In the genomic region with DNA sequence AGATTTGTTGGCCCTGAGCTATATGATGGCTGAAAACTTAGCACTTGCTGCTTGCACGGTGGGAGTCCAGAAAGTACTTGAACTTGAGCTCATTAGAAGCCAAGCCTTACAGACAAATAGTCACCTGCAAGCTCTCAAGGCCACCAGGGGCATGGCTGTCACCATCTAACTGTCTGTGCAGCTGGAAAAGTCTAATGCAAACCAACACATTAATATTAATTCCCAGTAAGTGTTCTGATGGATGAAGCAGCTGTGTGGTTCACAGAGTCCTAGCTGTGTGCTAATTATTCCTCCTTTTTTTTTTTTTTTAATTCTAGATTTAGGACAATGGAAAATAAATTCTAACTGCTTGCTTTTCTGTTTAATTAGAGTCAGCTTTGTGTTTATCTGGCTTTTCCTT, we compare ENCODE assay signal across 27 mouse cellular contexts.
DNase-seq lines count a peak whose midpoint lies in the region; ATAC-seq and TF ChIP-seq lines count a peak whose summit lies in the region.
"Had no signal": no experiment of that assay in that cellular context is flagged by ENCODE, and none has a peak within 500 bp of the region (broad histone marks: within the 10 kb centered on the region; RNA-seq: fewer than 3 reads in every experiment).

No protein-coding gene starts in this region.

- no peaks in the 10 kb centered on the region for H3K4me1 ChIP-seq in forebrain, embryonic 15.5 days
- H3K4me1 ChIP-seq in forebrain, embryonic 12.5 days: no peaks in the 10 kb centered on the region
- no peaks in the 10 kb centered on the region for H3K4me1 ChIP-seq in forebrain, postnatal 0 days (ENCODE audit: insufficient read depth)
- H3K4me1 ChIP-seq: embryonic facial prominence, embryonic 12.5 days; embryonic facial prominence, embryonic 15.5 days; heart, embryonic 12.5 days; heart, embryonic 15.5 days; hindbrain, embryonic 10.5 days; hindbrain, embryonic 13.5 days; intestine, embryonic 15.5 days had no signal

- no peak for TF ChIP-seq POLR2A in brain, embryonic 14.5 days (IDR thresholded peaks at IDR 0.05; ENCODE audit: borderline replicate concordance, extremely low read depth, insufficient read depth, insufficient read length, poor library complexity, severe bottlenecking)

- H3K4me3 ChIP-seq in forebrain, embryonic 15.5 days: no peak overlapping the region
- no peak overlapping the region for H3K4me3 ChIP-seq in forebrain, embryonic 12.5 days (replicated peaks)
- no peak overlapping the region for H3K4me3 ChIP-seq in forebrain, postnatal 0 days (ENCODE audit: low read depth, low read length)
- H3K4me3 ChIP-seq: embryonic facial prominence, embryonic 12.5 days; embryonic facial prominence, embryonic 15.5 days; heart, embryonic 12.5 days; heart, embryonic 15.5 days; hindbrain, embryonic 10.5 days; hindbrain, embryonic 13.5 days; intestine, embryonic 15.5 days had no signal

- H3K36me3 ChIP-seq in forebrain, embryonic 15.5 days: no peaks in the 10 kb centered on the region
- H3K36me3 ChIP-seq in forebrain, embryonic 12.5 days (replicated peaks): no peaks in the 10 kb centered on the region
- no peaks in the 10 kb centered on the region for H3K36me3 ChIP-seq in forebrain, postnatal 0 days (ENCODE audit: insufficient read depth)
- H3K36me3 ChIP-seq: embryonic facial prominence, embryonic 12.5 days; embryonic facial prominence, embryonic 15.5 days; heart, embryonic 12.5 days; heart, embryonic 15.5 days; hindbrain, embryonic 10.5 days; hindbrain, embryonic 13.5 days; intestine, embryonic 15.5 days had no signal

- H3K9me3 ChIP-seq in forebrain, embryonic 15.5 days: no peaks in the 10 kb centered on the region
- no peaks in the 10 kb centered on the region for H3K9me3 ChIP-seq in forebrain, embryonic 12.5 days
- no peaks in the 10 kb centered on the region for H3K9me3 ChIP-seq in forebrain, postnatal 0 days (ENCODE audit: low read length)
- H3K9me3 ChIP-seq: embryonic facial prominence, embryonic 12.5 days; embryonic facial prominence, embryonic 15.5 days; heart, embryonic 12.5 days; heart, embryonic 15.5 days; hindbrain, embryonic 10.5 days; hindbrain, embryonic 13.5 days; intestine, embryonic 15.5 days had no signal

- peak; percentile 52 for DNase-seq in brain, embryonic 14.5 days (ENCODE audit: low read depth)
- no peak for DNase-seq in forebrain, postnatal 0 days
- peak; percentile 11 for DNase-seq in retina, postnatal 1 day
- no peak for DNase-seq in urinary bladder, postnatal 14 days (ENCODE audit: low spot score)
- DNase-seq: adrenal gland, adult 8-10 months; adrenal gland, postnatal 25 days; cerebellum, adult 11 months; cerebellum, adult 2 months; cerebellum, adult 9-11 months; cerebellum, postnatal 25 days; gastrocnemius, postnatal 10 days; gastrocnemius, postnatal 36 days; heart, postnatal 10 days; heart, postnatal 36 days; kidney, adult 11 months had no signal

- no peak overlapping the region for H3K4me2 ChIP-seq in forebrain, embryonic 15.5 days (replicated peaks)
- H3K4me2 ChIP-seq in forebrain, embryonic 12.5 days: no peak overlapping the region
- H3K4me2 ChIP-seq in forebrain, postnatal 0 days (ENCODE audit: low read depth): no peak overlapping the region
- H3K4me2 ChIP-seq: embryonic facial prominence, embryonic 12.5 days; embryonic facial prominence, embryonic 15.5 days; heart, embryonic 12.5 days; heart, embryonic 15.5 days; hindbrain, embryonic 13.5 days; intestine, embryonic 15.5 days had no signal

- H3K27me3 ChIP-seq in forebrain, embryonic 15.5 days: no peaks in the 10 kb centered on the region
- H3K27me3 ChIP-seq in forebrain, embryonic 12.5 days: no peaks in the 10 kb centered on the region
- no peaks in the 10 kb centered on the region for H3K27me3 ChIP-seq in forebrain, postnatal 0 days (ENCODE audit: insufficient read depth, low read length)
- H3K27me3 ChIP-seq: embryonic facial prominence, embryonic 12.5 days; embryonic facial prominence, embryonic 15.5 days; heart, embryonic 12.5 days; heart, embryonic 15.5 days; hindbrain, embryonic 13.5 days; intestine, embryonic 15.5 days had no signal

- no peak overlapping the region for H3K9ac ChIP-seq in forebrain, embryonic 15.5 days (replicated peaks)
- H3K9ac ChIP-seq in forebrain, embryonic 12.5 days: no peak overlapping the region
- H3K9ac ChIP-seq in forebrain, postnatal 0 days: no peak overlapping the region
- H3K9ac ChIP-seq: embryonic facial prominence, embryonic 12.5 days; embryonic facial prominence, embryonic 15.5 days; heart, embryonic 12.5 days; heart, embryonic 15.5 days; hindbrain, embryonic 13.5 days; intestine, embryonic 15.5 days had no signal

- WGBS in forebrain, embryonic 15.5 days: 70% methylated on average over 1 of the region's 1 CpGs
- WGBS in forebrain, embryonic 12.5 days: 68% methylated on average over 1 of the region's 1 CpGs
- WGBS in forebrain, postnatal 0 days: 70% methylated on average over 1 of the region's 1 CpGs

- no peak for TF ChIP-seq CTCF in brain, embryonic 14.5 days (IDR thresholded peaks at IDR 0.05; ENCODE audit: borderline replicate concordance, extremely low read depth, insufficient read depth, insufficient read length)
- no peak for TF ChIP-seq CTCF in forebrain, postnatal 0 days (IDR thresholded peaks at IDR 0.05; ENCODE audit: low read depth)

- ATAC-seq in forebrain, embryonic 15.5 days (replicated peaks): peak; percentile 72; the same call in 1 of the 2 replicates
- no peak for ATAC-seq in forebrain, embryonic 12.5 days (ENCODE audit: low FRiP score)
- ATAC-seq in forebrain, postnatal 0 days: peak; percentile 56
- no peak for ATAC-seq in CD4-positive, CD25-positive, alpha-beta regulatory T cell, adult 4 months
- ATAC-seq: activated CD4-positive, CD25-positive, alpha-beta regulatory T cell, adult 4 months; hindbrain, embryonic 16.5 days; intestine, embryonic 15.5 days had no signal

- no peak overlapping the region for H3K27ac ChIP-seq in forebrain, embryonic 15.5 days (replicated peaks)
- H3K27ac ChIP-seq in forebrain, embryonic 12.5 days: no peak overlapping the region
- no peak overlapping the region for H3K27ac ChIP-seq in forebrain, postnatal 0 days (ENCODE audit: low read depth, low read length)
- H3K27ac ChIP-seq: embryonic facial prominence, embryonic 12.5 days; embryonic facial prominence, embryonic 15.5 days; heart, embryonic 15.5 days; hindbrain, embryonic 10.5 days; hindbrain, embryonic 13.5 days; intestine, embryonic 15.5 days had no signal

Comparison
In these comparisons a context has a peak if more than half of its experiments do, and no peak if none do; other contexts are left out.
1. ATAC-seq: peak in forebrain, embryonic 15.5 days (single experiment) and forebrain, postnatal 0 days (single experiment); none in forebrain, embryonic 12.5 days (single experiment) and CD4-positive, CD25-positive, alpha-beta regulatory T cell, adult 4 months (single experiment).
2. DNase-seq: peak in brain, embryonic 14.5 days (single experiment) and retina, postnatal 1 day (single experiment); none in forebrain, postnatal 0 days (single experiment) and urinary bladder, postnatal 14 days (single experiment).